Mouse (Mus musculus): ENCODE measurements around the gene Ap2s1. TPM values are rescaled to one million over a fixed set of nuclear protein-coding genes. Genes with fewer than 3 reads are reported as not detected.

Ap2s1 gene
- polyA plus RNA-seq, 2 experiments = 271 TPM

DNA sequence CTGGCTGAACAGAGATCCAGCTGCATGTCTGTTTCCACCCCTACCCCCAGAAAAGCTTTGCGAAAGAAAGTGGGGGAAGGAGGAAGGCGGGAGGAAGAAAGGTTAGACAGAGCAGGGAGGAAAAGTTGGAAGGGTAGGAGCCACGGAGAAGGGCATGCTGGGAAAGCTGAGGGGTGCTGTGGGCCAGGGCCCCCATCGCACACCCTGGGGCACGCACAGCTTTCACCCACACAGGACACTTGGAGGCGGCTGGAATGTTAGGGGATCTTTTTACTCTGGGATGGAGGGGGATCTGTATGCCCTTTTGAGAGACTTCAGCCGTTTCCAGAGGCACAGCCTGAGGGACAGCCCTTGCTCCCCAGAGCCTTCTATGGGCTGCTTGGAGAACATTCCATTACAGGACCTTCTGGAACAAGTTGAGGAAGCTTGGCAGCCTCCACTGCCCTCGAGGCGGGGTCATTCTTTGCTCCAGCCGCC lies 22.8 kb downstream of the Ap2s1 start:
- Histone ChIP-seq H3K4me2 (replicated peaks; ENCODE audit: low read depth, low read length, severe bottlenecking) (no peak overlapping the region; the same call in 1 of the 2 replicates), H3K9ac (ENCODE audit: low read depth, low read length, severe bottlenecking) (no peak overlapping the region)
- peak; percentile 53; the same call in 1 of the 2 replicates for ATAC-seq (ENCODE audit: low FRiP score, low read depth)

DNA sequence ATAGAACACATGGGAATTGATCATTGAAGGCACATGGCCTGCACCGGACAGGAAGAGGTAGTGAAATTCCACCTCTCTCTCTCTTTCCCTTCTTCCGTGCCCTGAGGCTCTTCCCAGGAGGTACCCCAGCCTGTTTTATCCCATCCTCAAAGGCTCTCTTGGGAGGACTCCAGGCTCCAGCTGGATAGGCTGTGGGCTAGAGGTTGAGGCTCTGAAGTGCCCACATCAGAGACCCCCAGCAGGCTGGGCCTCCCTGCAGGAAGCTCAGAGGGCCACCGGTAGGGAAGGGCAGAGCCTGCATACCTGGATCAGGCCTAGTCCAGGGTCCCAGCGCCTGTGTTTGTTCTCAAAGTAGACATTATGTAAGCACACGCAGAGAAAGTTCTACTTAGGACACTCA lies 23.4 kb downstream of the Ap2s1 start:
- no peak overlapping the region for H3K4me3 ChIP-seq (replicated peaks; ENCODE audit: low read length)
- 20% methylated on average over 5 of the region's 5 CpGs for WGBS
- H3K27ac ChIP-seq (replicated peaks; ENCODE audit: low read depth, low read length) = peak overlapping the region; percentile 16; the same call in 1 of the 2 replicates
- DNase-seq (ENCODE audit: low spot score) = no peak
- peak; percentile 32; the same call in 1 of the 2 replicates for ATAC-seq (ENCODE audit: low FRiP score, low read depth)
- no peak overlapping the region for H3K4me2 ChIP-seq (replicated peaks; ENCODE audit: low read depth, low read length, severe bottlenecking)
- no peak overlapping the region for H3K9ac ChIP-seq (ENCODE audit: low read depth, low read length, severe bottlenecking)
- TF ChIP-seq POLR2A (IDR thresholded peaks at IDR 0.05; ENCODE audit: borderline replicate concordance, extremely low read depth, insufficient read depth, insufficient read length) = no peak
- no peaks in the 10 kb centered on the region for H3K9me3 ChIP-seq (ENCODE audit: control insufficient read depth, low read length)
- H3K36me3 ChIP-seq (ENCODE audit: control insufficient read depth, insufficient read depth, low read length) = no peaks in the 10 kb centered on the region
- H3K4me1 ChIP-seq (ENCODE audit: control insufficient read depth, insufficient read depth, low read length) = peaks cover 16% of the 10 kb centered on the region
- no peaks in the 10 kb centered on the region for H3K27me3 ChIP-seq (ENCODE audit: control insufficient read depth, insufficient read depth, low read length)

More for the DNA sequence above, 22.8 kb downstream of the Ap2s1 start:
- Histone ChIP-seq H3K36me3 (ENCODE audit: control insufficient read depth, insufficient read depth, low read length) (no peaks in the 10 kb centered on the region), H3K27ac (replicated peaks; ENCODE audit: low read depth, low read length) (peak overlapping the region; percentile 44), H3K4me1 (ENCODE audit: control insufficient read depth, insufficient read depth, low read length) (peaks cover 13% of the 10 kb centered on the region), H3K4me3 (replicated peaks; ENCODE audit: low read length) (no peak overlapping the region), H3K27me3 (ENCODE audit: control insufficient read depth, insufficient read depth, low read length) (no peaks in the 10 kb centered on the region), H3K9me3 (ENCODE audit: control insufficient read depth, low read length) (no peaks in the 10 kb centered on the region)
- DNase-seq (ENCODE audit: low spot score) = peak; percentile 74
- TF ChIP-seq POLR2A (IDR thresholded peaks at IDR 0.05; ENCODE audit: borderline replicate concordance, extremely low read depth, insufficient read depth, insufficient read length) = no peak
- 24% methylated on average over 9 of the region's 10 CpGs for WGBS

GRCm38 (mm10) chr7:16763463-16764218 lies 25.4 kb downstream of the Ap2s1 start:
- H3K27me3 ChIP-seq (ENCODE audit: control insufficient read depth, insufficient read depth, low read length) = no peaks in the 10 kb centered on the region
- no peak overlapping the region for H3K4me2 ChIP-seq (replicated peaks; ENCODE audit: low read depth, low read length, severe bottlenecking)
- peaks cover 16% of the 10 kb centered on the region for H3K4me1 ChIP-seq (ENCODE audit: control insufficient read depth, insufficient read depth, low read length)
- no peak overlapping the region for H3K4me3 ChIP-seq (replicated peaks; ENCODE audit: low read length)
- no peak for DNase-seq (ENCODE audit: low spot score)
- TF ChIP-seq POLR2A (IDR thresholded peaks at IDR 0.05; ENCODE audit: borderline replicate concordance, extremely low read depth, insufficient read depth, insufficient read length) = no peak
- H3K27ac ChIP-seq (replicated peaks; ENCODE audit: low read depth, low read length) = no peak overlapping the region
- WGBS = 81% methylated on average over 7 of the region's 7 CpGs
- H3K9me3 ChIP-seq (ENCODE audit: control insufficient read depth, low read length) = no peaks in the 10 kb centered on the region
- no peak for ATAC-seq (ENCODE audit: low FRiP score, low read depth)
- H3K36me3 ChIP-seq (ENCODE audit: control insufficient read depth, insufficient read depth, low read length) = no peaks in the 10 kb centered on the region
- no peak overlapping the region for H3K9ac ChIP-seq (ENCODE audit: low read depth, low read length, severe bottlenecking)

DNA sequence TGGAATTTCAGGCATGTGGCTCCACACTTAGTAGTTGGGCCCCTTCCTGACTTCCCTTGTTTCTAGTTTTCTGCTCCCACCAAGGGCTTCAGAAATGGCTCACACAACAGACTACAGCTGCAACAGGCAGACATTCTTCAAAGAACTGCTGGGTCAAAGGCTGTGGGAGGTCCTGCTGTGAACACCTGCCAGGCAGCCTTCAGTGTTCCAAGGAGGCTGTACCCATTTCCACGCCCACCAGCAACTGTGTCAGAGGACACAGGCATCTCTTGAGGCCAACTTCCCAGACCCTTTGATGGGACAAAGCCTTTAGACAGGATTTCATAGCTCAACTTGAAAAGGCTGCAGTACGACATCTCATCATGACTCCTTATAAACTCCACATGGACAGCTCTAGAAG lies 28.2 kb downstream of the Ap2s1 start:
- Histone ChIP-seq H3K27ac (replicated peaks; ENCODE audit: low read depth, low read length) (no peak overlapping the region), H3K27me3 (ENCODE audit: control insufficient read depth, insufficient read depth, low read length) (no peaks in the 10 kb centered on the region)

DNA sequence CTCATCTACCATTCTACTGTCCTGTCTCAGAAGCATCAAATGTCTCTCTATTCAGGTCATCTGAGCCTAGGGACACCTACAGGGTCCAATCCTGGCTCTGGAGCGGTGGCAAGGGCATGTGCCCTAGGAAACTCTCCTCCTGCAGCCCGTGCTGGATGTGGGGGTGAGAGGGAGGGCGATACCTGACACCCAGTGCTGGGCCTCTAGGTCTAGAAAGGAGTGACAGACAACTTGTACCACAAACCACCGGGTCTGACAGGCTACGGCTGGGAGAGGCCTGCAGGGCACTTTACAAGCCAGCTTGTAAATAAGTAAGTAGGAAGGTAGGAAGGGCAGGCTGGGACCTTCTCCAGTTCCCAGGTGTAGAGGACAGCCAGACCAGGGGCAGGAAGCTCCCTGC lies 37.7 kb downstream of the Ap2s1 start:
- ATAC-seq (ENCODE audit: low FRiP score, low read depth) (no peak), DNase-seq (ENCODE audit: low spot score) (no peak)
- no peak overlapping the region for H3K27ac ChIP-seq (replicated peaks; ENCODE audit: low read depth, low read length)
- no peaks in the 10 kb centered on the region for H3K36me3 ChIP-seq (ENCODE audit: control insufficient read depth, insufficient read depth, low read length)
- no peak overlapping the region for H3K4me3 ChIP-seq (replicated peaks; ENCODE audit: low read length)
- WGBS = 20% methylated on average over 5 of the region's 5 CpGs
- H3K9me3 ChIP-seq (ENCODE audit: control insufficient read depth, low read length) = no peaks in the 10 kb centered on the region; the same call in 1 of the 2 replicates
- TF ChIP-seq POLR2A (IDR thresholded peaks at IDR 0.05; ENCODE audit: borderline replicate concordance, extremely low read depth, insufficient read depth, insufficient read length) = no peak
- no peak overlapping the region for H3K9ac ChIP-seq (ENCODE audit: low read depth, low read length, severe bottlenecking)
- H3K4me1 ChIP-seq (ENCODE audit: control insufficient read depth, insufficient read depth, low read length) = no peaks in the 10 kb centered on the region
- H3K27me3 ChIP-seq (ENCODE audit: control insufficient read depth, insufficient read depth, low read length) = no peaks in the 10 kb centered on the region
- H3K4me2 ChIP-seq (replicated peaks; ENCODE audit: low read depth, low read length, severe bottlenecking) = no peak overlapping the region

More for the DNA sequence above, 28.2 kb downstream of the Ap2s1 start:
- H3K9ac ChIP-seq (ENCODE audit: low read depth, low read length, severe bottlenecking) = no peak overlapping the region
- no peak overlapping the region for H3K4me2 ChIP-seq (replicated peaks; ENCODE audit: low read depth, low read length, severe bottlenecking)
- ATAC-seq (ENCODE audit: low FRiP score, low read depth) (no peak), DNase-seq (ENCODE audit: low spot score) (no peak)
- 25% methylated on average over 2 of the region's 2 CpGs for WGBS
- no peak for TF ChIP-seq POLR2A (IDR thresholded peaks at IDR 0.05; ENCODE audit: borderline replicate concordance, extremely low read depth, insufficient read depth, insufficient read length)
- H3K4me1 ChIP-seq (ENCODE audit: control insufficient read depth, insufficient read depth, low read length) = peaks cover 7% of the 10 kb centered on the region
- H3K4me3 ChIP-seq (replicated peaks; ENCODE audit: low read length) = no peak overlapping the region
- no peaks in the 10 kb centered on the region for H3K36me3 ChIP-seq (ENCODE audit: control insufficient read depth, insufficient read depth, low read length)
- H3K9me3 ChIP-seq (ENCODE audit: control insufficient read depth, low read length) = no peaks in the 10 kb centered on the region; the same call in 1 of the 2 replicates

All from limb, embryonic 14.5 days (tissue).